ENCODE assay signal across 8 mouse cellular contexts in genomic region chr5:119691075-119691474, GRCm38 (mm10). TPM values are rescaled to one million over a fixed set of nuclear protein-coding genes. Genes with fewer than 3 reads are reported as not detected.
DNase-seq lines count a peak whose midpoint lies in the region; ATAC-seq and TF ChIP-seq lines count a peak whose summit lies in the region.

No protein-coding gene starts in this region.

- H3K4me3 ChIP-seq in E14TG2a.4 (replicated peaks; ENCODE audit: low read length): peak overlapping the region; percentile 8; the same call in 1 of the 2 replicates
- H3K4me3 ChIP-seq in liver, embryonic 14.5 days (ENCODE audit: insufficient read depth in 1 of 2, low read depth in 2 of 2, low read length in 2 of 2): no peak overlapping the region

- H3K4me1 ChIP-seq in E14TG2a.4 (replicated peaks; ENCODE audit: low read depth, low read length): peaks cover 76% of the 10 kb centered on the region
- H3K4me1 ChIP-seq in liver, embryonic 14.5 days (replicated peaks; ENCODE audit: control insufficient read depth in 2 of 2, insufficient read depth in 2 of 2, low read length in 1 of 2): no peaks in the 10 kb centered on the region

- 1% methylated on average over 13 of the region's 13 CpGs for WGBS in liver, embryonic 14.5 days (ENCODE audit: insufficient replicate concordance)

- peaks cover 47% of the 10 kb centered on the region for H3K27me3 ChIP-seq in E14TG2a.4 (ENCODE audit: insufficient read depth, low read length)
- peaks cover 26% of the 10 kb centered on the region for H3K27me3 ChIP-seq in liver, embryonic 14.5 days (ENCODE audit: control insufficient read depth, insufficient read depth, low read length)

- ATAC-seq in liver, embryonic 14.5 days (ENCODE audit: insufficient read depth): no peak
- no peak for ATAC-seq in inflammation-experienced regulatory T-cells, adult 6 months

- H3K4me2 ChIP-seq in liver, embryonic 14.5 days (ENCODE audit: low read depth): no peak overlapping the region

- peak; percentile 51 to 60 for DNase-seq in B cell, adult 2 months
- peak; percentile 62 for DNase-seq in cerebellum, adult 8-10 months
- DNase-seq in frontal cortex, postnatal 36 days (ENCODE audit: low spot score in 2 of 2): peak; percentile 80
- peak; percentile 75 to 76 for DNase-seq in kidney, postnatal 25 days
- no peak for DNase-seq in liver, embryonic 14.5 days (ENCODE audit: low read depth in 3 of 3, low spot score in 3 of 3)
- peak; percentile 82 for DNase-seq in right cerebral cortex, postnatal 14 days

- no peaks in the 10 kb centered on the region for H3K36me3 ChIP-seq in E14TG2a.4 (ENCODE audit: insufficient read depth, low read length)
- H3K36me3 ChIP-seq in liver, embryonic 14.5 days (replicated peaks; ENCODE audit: control insufficient read depth, insufficient read depth, low read depth): no peaks in the 10 kb centered on the region

- TF ChIP-seq EP300 in liver, embryonic 14.5 days (IDR thresholded peaks at IDR 0.05; ENCODE audit: low read depth): no peak

- H3K27ac ChIP-seq in liver, embryonic 14.5 days: no peak overlapping the region

- no peak overlapping the region for H3K9ac ChIP-seq in liver, embryonic 14.5 days (replicated peaks)

- peak; percentile 72 for TF ChIP-seq CTCF in E14TG2a.4 (conservative IDR thresholded peaks at IDR 0.05; ENCODE audit: low read length)
- peak; percentile 81 for TF ChIP-seq CTCF in liver, embryonic 14.5 days (IDR thresholded peaks at IDR 0.05; ENCODE audit: low read depth)

- H3K9me3 ChIP-seq in E14TG2a.4 (ENCODE audit: low read length): no peaks in the 10 kb centered on the region
- H3K9me3 ChIP-seq in liver, embryonic 14.5 days (ENCODE audit: control insufficient read depth, low read length): no peaks in the 10 kb centered on the region

RNA-seq across cellular contexts. Expression of gene Tbx3, which starts 20.6 kb away (rescaled TPM):
- 1.4 and 1.7 TPM in 2 replicates for polyA plus RNA-seq in liver, embryonic 14.5 days (2012; rRNA removed)
- 2.0 and 2.4 TPM in 2 replicates for polyA plus RNA-seq in liver, embryonic 14.5 days (2014; fragmentation: Nextera tagmentation; extraction: Ambion mirVana)
- under 1 TPM in 1 of 3 experiments, not detected in 2; 0.56 TPM for polyA plus RNA-seq in inflammation-experienced regulatory T-cells, adult 6 months (2017; shearing (Covaris generic))

Comparison
In these comparisons a context has a peak if more than half of its experiments do, and no peak if none do; other contexts are left out.
1. DNase-seq: peak in B cell, adult 2 months (2 of 2), cerebellum, adult 8-10 months (single experiment), frontal cortex, postnatal 36 days (2 of 2), kidney, postnatal 25 days (2 of 2) and right cerebral cortex, postnatal 14 days (single experiment); none in liver, embryonic 14.5 days (0 of 3).